Mouse (Mus musculus): ENCODE measurements around the gene Copz1. TPM values are rescaled to one million over a fixed set of nuclear protein-coding genes. Genes with fewer than 3 reads are reported as not detected.
A peak's percentile ranks its signal among the peaks of the same experiment; 100 is the strongest.

Gene Copz1
- polyA plus RNA-seq, 1 experiment from 2014 or later: 322 TPM

DNA sequence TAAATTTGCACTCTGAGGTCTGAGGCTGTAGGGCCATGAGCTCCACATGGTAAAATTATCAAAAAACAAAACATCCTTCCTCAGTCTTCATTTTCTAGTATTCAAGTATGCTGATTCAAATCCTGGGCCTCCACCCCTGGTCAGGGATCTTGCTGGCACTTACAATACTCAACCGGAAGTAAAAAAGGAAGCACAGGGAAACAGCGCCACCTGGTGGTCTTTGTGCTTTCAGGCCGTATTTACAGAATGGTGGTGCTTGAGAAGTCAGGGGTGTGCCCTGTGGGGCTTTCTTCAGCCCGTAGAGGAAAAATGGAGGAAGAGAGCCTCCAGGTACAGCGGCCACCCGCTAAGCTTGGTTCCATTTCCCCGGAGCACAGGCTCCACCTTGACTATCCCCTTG, 34.6 kb downstream of the Copz1 start:
- Histone ChIP-seq H3K4me2 (replicated peaks; ENCODE audit: low read depth, low read length) (peak overlapping the region; percentile 8; the same call in 1 of the 2 replicates), H3K27me3 (ENCODE audit: control insufficient read depth, insufficient read depth, low read length) (no peaks in the 10 kb centered on the region), H3K9ac (ENCODE audit: low read depth, low read length) (no peak overlapping the region), H3K36me3 (ENCODE audit: control insufficient read depth, insufficient read depth, low read length) (no peaks in the 10 kb centered on the region), H3K27ac (ENCODE audit: low read depth, low read length) (peak overlapping the region; percentile 98; the same call in 1 of the 2 replicates), H3K9me3 (ENCODE audit: control insufficient read depth, low read length) (no peaks in the 10 kb centered on the region), H3K4me3 (ENCODE audit: low read length) (no peak overlapping the region), H3K4me1 (ENCODE audit: control insufficient read depth, insufficient read depth, low read length) (peaks cover 67% of the 10 kb centered on the region)
- whole genome bisulfite sequencing: 2% methylated on average over 7 of the region's 7 CpGs
- ATAC-seq (ENCODE audit: low FRiP score, low TSS enrichment): no peak

DNA sequence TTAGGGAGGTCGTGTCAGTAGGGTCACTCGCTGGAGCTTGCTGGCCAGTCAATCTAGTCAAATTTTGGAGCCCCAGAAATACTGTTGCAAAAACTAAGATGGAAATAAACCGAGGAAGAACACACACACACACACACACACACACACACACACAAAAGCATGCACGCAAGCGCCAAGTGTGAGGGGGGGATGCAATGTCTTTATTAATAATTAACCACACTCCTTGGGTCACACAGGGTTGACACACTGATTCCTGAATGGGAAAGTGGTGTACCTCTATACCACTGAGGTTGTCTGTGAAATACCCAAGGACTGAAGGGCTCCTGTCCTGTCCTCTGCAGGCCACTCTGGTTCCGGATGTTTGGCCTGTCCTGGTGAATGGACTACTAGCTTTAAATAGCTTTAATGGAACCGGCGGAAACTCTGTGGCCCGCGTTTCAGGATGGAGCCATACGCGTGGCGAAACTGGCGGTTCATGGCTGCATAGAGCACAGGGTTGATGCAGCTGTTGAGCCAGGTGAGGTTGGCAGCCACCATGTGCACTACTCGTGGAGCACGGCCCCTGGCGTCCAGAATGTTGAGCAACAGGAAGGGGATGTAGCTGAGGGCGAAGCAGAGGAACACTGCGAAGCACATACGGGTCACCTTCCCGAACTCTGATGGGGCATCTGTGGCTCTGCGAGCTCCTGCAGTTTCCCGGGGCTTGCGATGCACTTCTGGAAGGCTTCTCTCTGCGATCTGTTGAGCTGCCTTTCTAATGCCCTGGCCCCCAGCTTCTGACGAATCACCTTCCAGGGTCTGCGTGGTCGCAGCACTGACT, 35.8 kb downstream of the Copz1 start:
- Histone ChIP-seq H3K4me2 (replicated peaks; ENCODE audit: low read depth, low read length) (peak overlapping the region; percentile 31), H3K9me3 (ENCODE audit: control insufficient read depth, low read length) (no peaks in the 10 kb centered on the region), H3K27me3 (ENCODE audit: control insufficient read depth, insufficient read depth, low read length) (no peaks in the 10 kb centered on the region), H3K4me1 (ENCODE audit: control insufficient read depth, insufficient read depth, low read length) (peaks cover 56% of the 10 kb centered on the region), H3K4me3 (ENCODE audit: low read length) (no peak overlapping the region), H3K36me3 (ENCODE audit: control insufficient read depth, insufficient read depth, low read length) (no peaks in the 10 kb centered on the region), H3K9ac (ENCODE audit: low read depth, low read length) (peak overlapping the region; percentile 37; the same call in 1 of the 2 replicates), H3K27ac (ENCODE audit: low read depth, low read length) (peak overlapping the region; percentile 55; the same call in 1 of the 2 replicates)
- ATAC-seq (ENCODE audit: low FRiP score, low TSS enrichment): no peak
- 41% methylated on average over 28 of the region's 28 CpGs for WGBS

DNA sequence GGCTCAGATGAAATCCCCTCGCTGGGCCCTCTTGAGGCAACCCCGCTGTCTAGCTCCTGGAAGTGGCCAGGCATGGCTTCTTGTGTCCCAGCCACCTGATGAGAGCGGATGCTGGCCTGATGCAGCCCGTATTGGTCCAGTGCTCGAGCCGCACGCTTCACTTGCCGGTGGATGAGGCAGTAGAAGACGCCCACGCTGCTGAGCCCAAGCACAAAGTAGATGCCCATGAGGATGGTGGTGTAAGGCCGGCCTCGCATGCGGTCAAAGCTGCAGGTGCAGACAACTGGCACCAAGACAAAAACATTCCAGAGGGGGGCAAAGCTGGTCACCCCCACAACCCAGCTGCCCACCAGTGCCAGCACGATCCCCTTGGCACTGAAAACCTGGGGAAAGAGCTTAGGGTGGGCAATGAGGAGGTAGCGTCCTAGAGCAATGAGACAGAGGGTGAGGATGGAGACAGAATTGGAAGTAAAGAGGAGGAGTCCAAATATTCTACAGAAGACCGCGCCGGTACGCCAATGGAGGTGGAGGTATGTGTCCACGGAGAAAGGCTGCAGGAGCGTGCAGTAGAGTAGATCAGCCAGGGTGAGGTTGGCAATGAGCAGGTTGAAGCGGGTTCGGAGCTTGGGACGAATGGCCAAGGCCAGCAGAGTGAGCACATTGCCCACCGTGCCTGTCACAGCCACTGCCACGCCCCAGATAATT, 36.5 kb downstream of the Copz1 start:
- H3K27ac ChIP-seq (ENCODE audit: low read depth, low read length): peak overlapping the region; percentile 55; the same call in 1 of the 2 replicates
- peak overlapping the region; percentile 37; the same call in 1 of the 2 replicates for H3K9ac ChIP-seq (ENCODE audit: low read depth, low read length)
- 61% methylated on average over 26 of the region's 26 CpGs for WGBS
- no peak overlapping the region for H3K4me3 ChIP-seq (ENCODE audit: low read length)
- H3K27me3 ChIP-seq (ENCODE audit: control insufficient read depth, insufficient read depth, low read length): no peaks in the 10 kb centered on the region
- no peak for ATAC-seq (ENCODE audit: low FRiP score, low TSS enrichment)
- H3K4me2 ChIP-seq (replicated peaks; ENCODE audit: low read depth, low read length): peak overlapping the region; percentile 31
- no peaks in the 10 kb centered on the region for H3K9me3 ChIP-seq (ENCODE audit: control insufficient read depth, low read length)
- H3K36me3 ChIP-seq (ENCODE audit: control insufficient read depth, insufficient read depth, low read length): no peaks in the 10 kb centered on the region
- peaks cover 53% of the 10 kb centered on the region for H3K4me1 ChIP-seq (ENCODE audit: control insufficient read depth, insufficient read depth, low read length)

- Histone ChIP-seq H3K9ac (ENCODE audit: low read depth, low read length) (no peak within 1 kb of the TSS), H3K4me1 (ENCODE audit: control insufficient read depth, insufficient read depth, low read length) (peaks cover 61% of the 10 kb centered on the region), H3K36me3 (ENCODE audit: control insufficient read depth, insufficient read depth, low read length) (no peaks in the 10 kb centered on the region; the same call in 1 of the 2 replicates), H3K27ac (ENCODE audit: low read depth, low read length) (peak within 1 kb of the TSS; percentile 15; the same call in 1 of the 2 replicates), H3K9me3 (ENCODE audit: control insufficient read depth, low read length) (no peaks in the 10 kb centered on the region), H3K27me3 (ENCODE audit: control insufficient read depth, insufficient read depth, low read length) (no peaks in the 10 kb centered on the region), H3K4me3 (ENCODE audit: low read length) (no peak within 1 kb of the TSS), H3K4me2 (replicated peaks; ENCODE audit: low read depth, low read length) (no peak within 1 kb of the TSS)
- WGBS: 39% methylated on average over 6 of the region's 6 CpGs
- no peak for ATAC-seq (ENCODE audit: low FRiP score, low TSS enrichment)
These were observed 37.9 kb downstream of the Copz1 start, which contains the start of gene Gpr84 for GRCm38 (mm10) chr15:103310365-103310910. Gene Gpr84 (minus strand): TSS chr15:103310612.

DNA sequence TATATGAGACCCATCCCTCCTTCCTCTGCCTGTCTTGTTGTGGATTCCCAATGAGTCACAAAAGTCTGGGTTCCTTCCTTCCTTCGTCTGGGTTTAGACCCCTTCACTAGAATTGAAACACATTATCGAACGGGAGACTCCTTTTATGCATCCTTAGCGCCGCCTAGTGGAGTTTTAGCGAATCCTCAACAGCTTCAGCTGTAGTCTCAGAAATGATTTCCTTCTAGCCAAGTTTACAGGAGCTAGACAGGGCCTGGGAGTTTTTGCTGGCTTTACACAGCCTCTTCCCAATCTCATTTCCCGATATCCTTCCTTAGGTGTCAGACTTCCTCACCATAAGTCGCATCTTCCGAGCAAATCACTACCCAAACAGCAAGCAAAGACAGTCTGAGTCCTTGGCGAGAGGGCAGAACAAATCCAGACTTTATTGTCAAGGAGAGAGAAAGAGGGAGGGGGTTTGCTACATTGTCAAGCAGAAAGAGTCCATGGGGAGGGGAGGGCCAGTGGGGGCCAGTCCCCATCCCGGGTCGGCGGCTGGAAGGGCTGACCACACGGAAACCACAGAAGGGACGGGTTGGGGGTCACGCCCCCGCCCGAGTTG, 41.1 kb downstream of the Copz1 start:
- H3K9me3 ChIP-seq (ENCODE audit: control insufficient read depth, low read length): no peaks in the 10 kb centered on the region
- no peak overlapping the region for H3K27ac ChIP-seq (ENCODE audit: low read depth, low read length)
- H3K4me3 ChIP-seq (ENCODE audit: low read length): no peak overlapping the region
- H3K4me1 ChIP-seq (ENCODE audit: control insufficient read depth, insufficient read depth, low read length): peaks cover 45% of the 10 kb centered on the region
- H3K27me3 ChIP-seq (ENCODE audit: control insufficient read depth, insufficient read depth, low read length): no peaks in the 10 kb centered on the region
- ATAC-seq (ENCODE audit: low FRiP score, low TSS enrichment): no peak
- peaks cover 26% of the 10 kb centered on the region for H3K36me3 ChIP-seq (ENCODE audit: control insufficient read depth, insufficient read depth, low read length)
- peak overlapping the region; percentile 54 for H3K4me2 ChIP-seq (replicated peaks; ENCODE audit: low read depth, low read length)
- no peak overlapping the region for H3K9ac ChIP-seq (ENCODE audit: low read depth, low read length)
- whole genome bisulfite sequencing: 15% methylated on average over 18 of the region's 18 CpGs

DNA sequence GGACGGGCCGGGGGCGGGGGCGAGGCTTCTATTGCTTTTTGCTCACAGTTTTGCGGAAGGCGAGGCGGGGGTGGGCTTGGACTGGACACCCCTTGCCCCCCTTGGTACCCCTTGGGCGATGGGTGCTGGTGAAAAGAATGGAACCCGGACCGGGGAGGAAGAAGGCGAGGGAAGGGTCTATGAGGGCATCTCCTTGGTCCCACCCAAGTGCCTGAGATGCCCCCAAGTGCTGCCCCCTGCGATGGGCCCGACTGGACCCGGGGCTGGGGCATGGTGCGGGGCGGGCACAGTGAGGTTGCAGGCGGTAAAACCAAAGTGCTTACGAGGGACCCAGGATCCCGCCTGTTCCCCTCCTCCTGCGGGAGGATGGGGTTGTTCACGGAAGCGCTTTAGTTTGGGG, 41.7 kb downstream of the Copz1 start:
- H3K27ac ChIP-seq (ENCODE audit: low read depth, low read length): no peak overlapping the region
- ATAC-seq (ENCODE audit: low FRiP score, low TSS enrichment): no peak
- 51% methylated on average over 22 of the region's 22 CpGs for WGBS
- peak overlapping the region; percentile 54 for H3K4me2 ChIP-seq (replicated peaks; ENCODE audit: low read depth, low read length)
- H3K4me3 ChIP-seq (ENCODE audit: low read length): peak overlapping the region; percentile 30
- H3K4me1 ChIP-seq (ENCODE audit: control insufficient read depth, insufficient read depth, low read length): peaks cover 43% of the 10 kb centered on the region
- peaks cover 26% of the 10 kb centered on the region for H3K36me3 ChIP-seq (ENCODE audit: control insufficient read depth, insufficient read depth, low read length)
- H3K27me3 ChIP-seq (ENCODE audit: control insufficient read depth, insufficient read depth, low read length): no peaks in the 10 kb centered on the region
- no peaks in the 10 kb centered on the region for H3K9me3 ChIP-seq (ENCODE audit: control insufficient read depth, low read length)
- no peak overlapping the region for H3K9ac ChIP-seq (ENCODE audit: low read depth, low read length)

- H3K36me3 ChIP-seq (ENCODE audit: control insufficient read depth, insufficient read depth, low read length): peaks cover 29% of the 10 kb centered on the region
- peaks cover 36% of the 10 kb centered on the region for H3K4me1 ChIP-seq (ENCODE audit: control insufficient read depth, insufficient read depth, low read length)
- no peaks in the 10 kb centered on the region for H3K9me3 ChIP-seq (ENCODE audit: control insufficient read depth, low read length)
- H3K4me2 ChIP-seq (replicated peaks; ENCODE audit: low read depth, low read length): peak overlapping the region; percentile 54
- peak overlapping the region; percentile 48 for H3K9ac ChIP-seq (ENCODE audit: low read depth, low read length)
- no peak overlapping the region for H3K27ac ChIP-seq (ENCODE audit: low read depth, low read length)
- 4% methylated on average over 18 of the region's 18 CpGs for WGBS
- peak overlapping the region; percentile 30 for H3K4me3 ChIP-seq (ENCODE audit: low read length)
- peak; percentile 71 for ATAC-seq (ENCODE audit: low FRiP score, low TSS enrichment)
- H3K27me3 ChIP-seq (ENCODE audit: control insufficient read depth, insufficient read depth, low read length): no peaks in the 10 kb centered on the region
These were observed 42.5 kb downstream of the Copz1 start for GRCm38 (mm10) chr15:103315011-103315502.

DNA sequence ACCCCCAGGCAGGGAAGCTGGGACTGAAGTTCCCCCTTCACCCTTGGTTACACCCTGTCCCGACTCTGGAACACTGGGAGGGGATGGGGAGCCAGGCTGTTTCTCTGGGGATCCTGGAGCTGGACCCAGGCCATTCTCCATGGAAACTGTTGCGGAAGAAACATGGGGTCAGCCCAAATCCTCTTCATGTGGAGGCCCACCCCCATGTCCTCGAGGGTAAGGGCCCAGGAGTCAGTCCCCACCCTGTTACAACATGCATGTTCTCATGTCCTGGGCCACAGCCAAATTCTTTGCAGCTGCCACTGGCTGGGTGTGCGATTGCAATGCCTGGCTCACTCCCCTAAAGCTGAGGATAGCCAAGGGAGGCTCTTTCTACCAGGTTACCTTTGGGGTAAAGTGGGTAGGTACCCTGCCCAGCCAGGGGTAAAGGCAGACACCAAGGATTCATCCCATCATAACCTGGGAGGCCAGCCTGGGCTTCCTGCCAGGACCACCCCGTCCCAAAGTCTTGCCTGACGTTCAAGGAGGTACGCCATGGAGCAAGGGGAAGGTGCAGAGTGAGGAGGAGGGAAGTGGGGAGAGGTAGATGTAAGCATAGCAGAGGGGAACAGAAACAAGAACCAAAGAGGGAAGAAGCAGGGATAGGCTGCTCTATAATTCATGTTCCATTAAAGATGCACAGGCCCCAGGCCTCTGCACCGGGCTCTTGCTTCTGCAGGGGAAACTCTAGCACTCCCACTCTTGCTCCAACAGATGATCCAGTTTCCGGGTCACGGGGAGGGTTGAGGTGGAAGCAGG, 43.7 kb downstream of the Copz1 start:
- Histone ChIP-seq H3K9ac (ENCODE audit: low read depth, low read length) (no peak overlapping the region), H3K9me3 (ENCODE audit: control insufficient read depth, low read length) (no peaks in the 10 kb centered on the region), H3K4me2 (replicated peaks; ENCODE audit: low read depth, low read length) (no peak overlapping the region), H3K36me3 (ENCODE audit: control insufficient read depth, insufficient read depth, low read length) (peaks cover 31% of the 10 kb centered on the region), H3K27me3 (ENCODE audit: control insufficient read depth, insufficient read depth, low read length) (no peaks in the 10 kb centered on the region), H3K4me3 (ENCODE audit: low read length) (no peak overlapping the region), H3K27ac (ENCODE audit: low read depth, low read length) (no peak overlapping the region), H3K4me1 (ENCODE audit: control insufficient read depth, insufficient read depth, low read length) (peaks cover 33% of the 10 kb centered on the region)
- WGBS: 60% methylated on average over 10 of the region's 10 CpGs
- no peak for ATAC-seq (ENCODE audit: low FRiP score, low TSS enrichment)

Data from kidney, embryonic 14.5 days (tissue).